Mouse (Mus musculus) liver, postnatal 0 days (tissue): ENCODE results near the gene Fancf. TPM values are rescaled to one million over a fixed set of nuclear protein-coding genes. Genes with fewer than 3 reads are reported as not detected.

ENCODE experiments used
- ATAC-seq: fragments of 200-750 bp; cut with Nextera tagmentation; 2 replicates; pipeline ENCODE4 v1.8.0; 2017; ENCODE audit warnings: mild to moderate bottlenecking, moderate library complexity
- DNase-seq: peaks from one replicate; pipeline ENCODE4 v3.0.0-alpha.2; 2016
- H3K27ac ChIP-seq: fragments of 300-500 bp; sonication (generic); 2 replicates; pipeline ENCODE4 v1.5.1; 2014; ENCODE audit warnings: antibody characterized with exemption, moderate library complexity, mild to moderate bottlenecking, low read depth
- H3K27me3 ChIP-seq: fragments of 300-500 bp; sonication (generic); 2 replicates; pipeline ENCODE4 v1.6.1; 2014; ENCODE audit warnings: low read length, control low read depth, mixed read lengths; ENCODE audit not compliant: insufficient read depth
- H3K36me3 ChIP-seq: fragments of 300-500 bp; sonication (generic); replicated peaks from 2 replicates; pipeline ENCODE4 v1.6.1; 2014; ENCODE audit warnings: mild to moderate bottlenecking, control low read depth, low read length, moderate library complexity, mixed read lengths; ENCODE audit not compliant: insufficient read depth
- H3K4me1 ChIP-seq: fragments of 300-500 bp; sonication (generic); 2 replicates; pipeline ENCODE4 v1.6.1; 2014; ENCODE audit warnings: antibody characterized with exemption, mild to moderate bottlenecking, control low read depth; ENCODE audit not compliant: insufficient read depth
- H3K4me2 ChIP-seq: fragments of 300-500 bp; sonication (generic); 2 replicates; pipeline ENCODE4 v1.6.1; 2014; ENCODE audit warnings: low read depth, mild to moderate bottlenecking, low read length, moderate library complexity, mixed read lengths
- H3K4me3 ChIP-seq: fragments of 300-500 bp; sonication (generic); 2 replicates; pipeline ENCODE4 v1.5.1; 2014; ENCODE audit warnings: low read depth, low read length
- H3K9ac ChIP-seq: fragments of 300-500 bp; sonication (generic); replicated peaks from 2 replicates; pipeline ENCODE4 v1.6.1; 2014; ENCODE audit warnings: mild to moderate bottlenecking, moderate library complexity
- H3K9me3 ChIP-seq: fragments of 300-500 bp; sonication (generic); 2 replicates; pipeline ENCODE4 v1.6.1; 2016; ENCODE audit warnings: mild to moderate bottlenecking, control low read depth, low read length, mixed read lengths
- CTCF ChIP-seq: sonication (generic); IDR thresholded peaks from 2 replicates; pipeline ENCODE4 v1.5.1; 2016; ENCODE audit warnings: antibody characterized with exemption, low read depth
- EP300 ChIP-seq: IDR thresholded peaks from 2 replicates; pipeline ENCODE4 v1.6.1; 2016; ENCODE audit warnings: antibody characterized with exemption, low read depth, mild to moderate bottlenecking
- WGBS: fragments of 180-500 bp; shearing (Covaris S2); extraction: QIAGEN DNeasy Blood & Tissue Kit; methylation state at CpG from one replicate; pipeline ENCODE4 v1.1.7; 2014; ENCODE audit not compliant: insufficient replicate concordance; 5-methylcytosine and 5-hydroxymethylcytosine counted together
- polyA plus RNA-seq: library from polyadenylated mRNA; unstranded; fragments of >200 nt; fragmentation: Nextera tagmentation; extraction: Ambion mirVana; gene quantifications from 2 replicates; pipeline ENCODE4 v1.2.1, GENCODE M21; 2015

Fancf gene
- polyA plus RNA-seq, 1 experiment from 2014 or later = 4.8 TPM

- no peaks in the 10 kb centered on the region for H3K27me3 ChIP-seq
- no peaks in the 10 kb centered on the region for H3K36me3 ChIP-seq
- ATAC-seq = no peak
- DNase-seq = no peak
- no peak overlapping the region for H3K4me3 ChIP-seq
- no peak overlapping the region for H3K27ac ChIP-seq
- 80% methylated on average over 7 of the region's 7 CpGs for WGBS
- no peak overlapping the region for H3K9ac ChIP-seq
- no peak overlapping the region for H3K4me2 ChIP-seq
- no peaks in the 10 kb centered on the region for H3K9me3 ChIP-seq
- TF ChIP-seq EP300 = no peak
- no peak for TF ChIP-seq CTCF
- 0 out of 2 replicates have a peak, but pooled peaks cover 3% of the 10 kb centered on the region for H3K4me1 ChIP-seq
These were observed 27.5 kb upstream of the Fancf start for GRCm38 (mm10) chr7:51889601-51890000.

- no peak for TF ChIP-seq CTCF
- no peak for TF ChIP-seq EP300
- H3K27ac ChIP-seq = no peak overlapping the region
- no peak overlapping the region for H3K9ac ChIP-seq
- no peaks in the 10 kb centered on the region for H3K9me3 ChIP-seq
- ATAC-seq (no peak), DNase-seq (no peak)
- no peaks in the 10 kb centered on the region for H3K27me3 ChIP-seq
- H3K4me2 ChIP-seq = no peak overlapping the region
- H3K36me3 ChIP-seq = no peaks in the 10 kb centered on the region
- no peak overlapping the region for H3K4me3 ChIP-seq
- 0 out of 2 replicates have a peak, but pooled peaks cover 3% of the 10 kb centered on the region for H3K4me1 ChIP-seq
- 76% methylated on average over 11 of the region's 11 CpGs for WGBS
These were observed 25.9 kb upstream of the Fancf start for GRCm38 (mm10) chr7:51887678-51888567.

- ATAC-seq (no peak), DNase-seq (no peak)
- no peaks in the 10 kb centered on the region for H3K27me3 ChIP-seq
- no peaks in the 10 kb centered on the region for H3K4me1 ChIP-seq
- H3K9ac ChIP-seq = no peak overlapping the region
- no peaks in the 10 kb centered on the region for H3K36me3 ChIP-seq
- H3K27ac ChIP-seq = no peak overlapping the region
- 63% methylated on average over 3 of the region's 3 CpGs for WGBS
- H3K9me3 ChIP-seq = no peaks in the 10 kb centered on the region
- TF ChIP-seq CTCF (no peak), EP300 (no peak)
- H3K4me2 ChIP-seq = no peak overlapping the region
- no peak overlapping the region for H3K4me3 ChIP-seq
These were observed 23.3 kb upstream of the Fancf start for GRCm38 (mm10) chr7:51885345-51885744.

GRCm38 (mm10) chr7:51880121-51880520 is 18.1 kb upstream of the Fancf start:
- H3K9me3 ChIP-seq = no peaks in the 10 kb centered on the region
- H3K36me3 ChIP-seq = no peaks in the 10 kb centered on the region
- no peak for DNase-seq
- no peak overlapping the region for H3K27ac ChIP-seq
- ATAC-seq = no peak
- H3K4me3 ChIP-seq = no peak overlapping the region
- peaks cover 6% of the 10 kb centered on the region for H3K4me1 ChIP-seq
- TF ChIP-seq EP300 (no peak), CTCF (no peak)
- no peaks in the 10 kb centered on the region for H3K27me3 ChIP-seq
- no peak overlapping the region for H3K4me2 ChIP-seq
- H3K9ac ChIP-seq = no peak overlapping the region
- 66% methylated on average over 4 of the region's 4 CpGs for WGBS

GRCm38 (mm10) chr7:51879136-51879723 is 17.2 kb upstream of the Fancf start:
- peak; percentile 70 for ATAC-seq
- Histone ChIP-seq H3K4me1 (peaks cover 6% of the 10 kb centered on the region), H3K9me3 (no peaks in the 10 kb centered on the region), H3K27ac (no peak overlapping the region), H3K4me2 (peak overlapping the region; percentile 72), H3K27me3 (no peaks in the 10 kb centered on the region), H3K36me3 (no peaks in the 10 kb centered on the region), H3K4me3 (peak overlapping the region; percentile 27), H3K9ac (0 out of 2 replicates have a peak overlapping the region, but pooled peaks have one; percentile 27)
- WGBS = 2% methylated on average over 17 of the region's 17 CpGs
- DNase-seq = peak; percentile 42
- TF ChIP-seq CTCF = no peak
- TF ChIP-seq EP300 = no peak

- H3K9me3 ChIP-seq = no peaks in the 10 kb centered on the region
- H3K27ac ChIP-seq = no peak overlapping the region
- H3K4me1 ChIP-seq = peaks cover 6% of the 10 kb centered on the region
- H3K4me3 ChIP-seq = peak overlapping the region; percentile 27
- H3K4me2 ChIP-seq = peak overlapping the region; percentile 72
- no peak for TF ChIP-seq CTCF
- TF ChIP-seq EP300 = no peak
- no peaks in the 10 kb centered on the region for H3K27me3 ChIP-seq
- ATAC-seq = no peak
- no peaks in the 10 kb centered on the region for H3K36me3 ChIP-seq
- 1% methylated on average over 8 of the region's 8 CpGs for WGBS
- H3K9ac ChIP-seq = 0 out of 2 replicates have a peak overlapping the region, but pooled peaks have one; percentile 27
- no peak for DNase-seq
These were observed 16.7 kb upstream of the Fancf start for GRCm38 (mm10) chr7:51878730-51879129.
